Mouse (Mus musculus): ENCODE results near the gene A230050P20Rik. TPM values are rescaled to one million over a fixed set of nuclear protein-coding genes. Genes with fewer than 3 reads are reported as not detected.

A230050P20Rik gene
- total RNA-seq, 2 experiments from 2014 or later, result 50.7 to 77.1 TPM

GRCm38 (mm10) chr9:20872991-20873390 is 4.5 kb downstream of the A230050P20Rik start:
- no peak for DNase-seq (ENCODE audit: extremely low spot score in 1 of 2, low spot score in 1 of 2)

GRCm38 (mm10) chr9:20873521-20873920 is 5.1 kb downstream of the A230050P20Rik start:
- no peak for DNase-seq (ENCODE audit: extremely low spot score in 1 of 2, low spot score in 1 of 2)

GRCm38 (mm10) chr9:20875021-20875790 is 6.8 kb downstream of the A230050P20Rik start:
- DNase-seq (ENCODE audit: extremely low spot score in 1 of 2, low spot score in 1 of 2), result no peak

GRCm38 (mm10) chr9:20876318-20877117 is 8.1 kb downstream of the A230050P20Rik start:
- no peak for DNase-seq (ENCODE audit: extremely low spot score in 1 of 2, low spot score in 1 of 2)

- no peak for DNase-seq (ENCODE audit: extremely low spot score in 1 of 2, low spot score in 1 of 2)
Observed at GRCm38 (mm10) chr9:20877118-20878040, 8.9 kb downstream of the A230050P20Rik start.

- DNase-seq (ENCODE audit: extremely low spot score in 1 of 2, low spot score in 1 of 2), result peak; percentile 95 to 97
Observed at GRCm38 (mm10) chr9:20878041-20878709, 9.7 kb downstream of the A230050P20Rik start.

- no peak for DNase-seq (ENCODE audit: extremely low spot score in 1 of 2, low spot score in 1 of 2)
Observed at GRCm38 (mm10) chr9:20878710-20879065, 10.2 kb downstream of the A230050P20Rik start.

- DNase-seq (ENCODE audit: extremely low spot score in 1 of 2, low spot score in 1 of 2), result no peak
Observed at GRCm38 (mm10) chr9:20879097-20879792, 10.8 kb downstream of the A230050P20Rik start, which contains the start of gene Angptl6. TSS of gene Angptl6 (minus strand) at chr9:20879727.

- DNase-seq (ENCODE audit: extremely low spot score in 1 of 2, low spot score in 1 of 2), result no peak
Observed at GRCm38 (mm10) chr9:20886563-20886962, 18.1 kb downstream of the A230050P20Rik start.

- no peak for DNase-seq (ENCODE audit: extremely low spot score in 1 of 2, low spot score in 1 of 2)
Observed at GRCm38 (mm10) chr9:20887191-20887590, 18.7 kb downstream of the A230050P20Rik start.

- DNase-seq (ENCODE audit: extremely low spot score in 1 of 2, low spot score in 1 of 2), result peak; percentile 86 to 89
Observed at GRCm38 (mm10) chr9:20887704-20888385, 19.4 kb downstream of the A230050P20Rik start, which contains the start of gene Ppan. TSS of gene Ppan (plus strand) at chr9:20888175.

GRCm38 (mm10) chr9:20888386-20888765 is 19.9 kb downstream of the A230050P20Rik start:
- DNase-seq (ENCODE audit: extremely low spot score in 1 of 2, low spot score in 1 of 2), result no peak

GRCm38 (mm10) chr9:20889185-20890141 is 21.0 kb downstream of the A230050P20Rik start:
- DNase-seq (ENCODE audit: extremely low spot score in 1 of 2, low spot score in 1 of 2), result no peak

- DNase-seq (ENCODE audit: extremely low spot score in 1 of 2, low spot score in 1 of 2), result no peak
Observed at GRCm38 (mm10) chr9:20890411-20890810, 22.0 kb downstream of the A230050P20Rik start.

- DNase-seq (ENCODE audit: extremely low spot score in 1 of 2, low spot score in 1 of 2), result no peak
Observed at GRCm38 (mm10) chr9:20891339-20892103, 23.1 kb downstream of the A230050P20Rik start.

GRCm38 (mm10) chr9:20892104-20892653 is 23.7 kb downstream of the A230050P20Rik start:
- no peak for DNase-seq (ENCODE audit: extremely low spot score in 1 of 2, low spot score in 1 of 2)
